Mouse (Mus musculus) naive thymus-derived CD4-positive, alpha-beta T cell, adult 2 months (primary cell): ENCODE measurements around the gene St6galnac6.

Experiments used
- DNase-seq: peaks from one replicate; pipeline ENCODE4 v3.0.0-alpha.2; 2011; ENCODE audit warnings: low read depth

St6galnac6 gene

GRCm38 (mm10) chr2:32640550-32641051, 41.1 kb downstream of the St6galnac6 start:
- DNase-seq = no peak

- no peak for DNase-seq
These were observed 42.3 kb downstream of the St6galnac6 start for GRCm38 (mm10) chr2:32641810-32642209.

DNA sequence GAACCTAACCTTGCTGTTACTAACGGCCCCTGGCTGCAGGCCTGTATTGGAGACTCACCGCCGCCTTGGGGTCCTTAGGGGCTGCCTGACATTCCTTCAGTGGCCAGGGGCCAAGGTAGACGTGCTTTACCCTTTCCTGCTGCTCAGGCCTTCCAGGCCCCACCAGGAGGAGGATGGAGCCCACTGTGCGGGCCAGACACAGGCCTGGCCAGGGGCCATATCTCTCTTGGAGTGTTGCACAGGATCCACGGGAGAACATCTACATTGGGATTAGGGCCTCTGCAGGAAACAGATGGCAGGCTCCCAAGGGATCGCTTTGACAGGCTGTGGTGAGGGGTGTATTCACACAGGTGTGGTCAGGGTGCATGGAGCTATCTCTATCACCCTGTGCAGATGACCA, 43.3 kb downstream of the St6galnac6 start:
- DNase-seq = no peak

DNA sequence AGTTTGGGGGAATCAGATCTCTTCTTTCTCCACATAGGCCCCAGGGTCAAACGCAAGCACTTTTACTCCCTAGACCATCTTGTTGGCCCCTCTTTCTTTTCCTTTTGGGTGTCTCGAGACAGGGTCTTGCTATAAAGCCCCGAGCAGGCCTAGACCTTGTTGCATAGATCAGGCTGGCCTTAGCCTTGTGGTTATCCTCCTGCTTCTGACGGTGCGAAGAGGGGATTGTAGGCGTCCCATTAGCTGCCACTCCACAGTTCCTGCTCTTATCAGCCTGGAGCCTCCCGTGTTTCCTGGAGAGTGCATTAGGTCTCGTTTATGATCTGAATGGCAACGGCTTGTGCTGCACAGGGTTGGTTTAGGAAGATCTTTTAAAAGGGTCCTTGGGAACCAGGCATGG, 44.6 kb downstream of the St6galnac6 start:
- no peak for DNase-seq

- no peak for DNase-seq
These were observed 45.4 kb downstream of the St6galnac6 start for GRCm38 (mm10) chr2:32644799-32645475.

GRCm38 (mm10) chr2:32645647-32646046, 46.1 kb downstream of the St6galnac6 start:
- no peak for DNase-seq

DNA sequence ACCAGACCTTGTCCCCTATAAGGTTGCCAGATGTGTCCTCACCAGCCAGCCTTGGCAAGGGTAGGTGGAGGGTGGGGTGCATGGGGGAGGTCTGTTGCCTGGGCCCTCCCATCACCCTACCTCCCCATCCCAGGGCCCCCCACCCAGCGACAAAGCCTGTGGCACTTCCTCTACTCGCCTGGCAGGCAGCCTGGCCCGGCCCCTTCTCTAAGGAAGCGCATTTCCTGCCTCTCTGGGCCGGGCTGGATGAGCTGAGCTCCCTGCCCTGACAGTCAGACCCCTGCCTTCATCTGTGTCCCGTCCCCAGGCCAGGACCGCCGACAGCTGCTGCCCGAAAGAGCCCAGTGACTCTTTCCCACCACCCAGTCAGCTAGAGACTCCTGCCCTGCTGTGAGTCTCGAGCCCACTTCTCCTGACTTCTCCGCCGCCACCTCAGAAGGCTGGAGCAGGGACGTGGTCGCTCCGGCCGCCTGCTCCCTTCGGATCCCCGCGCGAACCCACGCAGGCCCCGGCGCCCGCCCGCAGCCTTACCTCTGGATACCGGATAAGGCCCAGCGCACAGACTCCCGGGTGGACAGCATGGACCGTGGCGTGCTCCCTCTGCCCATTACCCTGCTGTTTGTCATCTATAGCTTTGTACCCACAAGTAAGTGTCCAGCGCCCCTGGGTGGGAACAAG, 47.0 kb downstream of the St6galnac6 start, which contains the start of gene Eng:
TSS of gene Eng (plus strand) at position 217 of the 678 bp plus-strand sequence.
- peak; percentile 27 for DNase-seq

GRCm38 (mm10) chr2:32647366-32647765, 47.9 kb downstream of the St6galnac6 start:
- no peak for DNase-seq

- no peak for DNase-seq
These were observed 54.3 kb downstream of the St6galnac6 start for GRCm38 (mm10) chr2:32653764-32654163.

DNA sequence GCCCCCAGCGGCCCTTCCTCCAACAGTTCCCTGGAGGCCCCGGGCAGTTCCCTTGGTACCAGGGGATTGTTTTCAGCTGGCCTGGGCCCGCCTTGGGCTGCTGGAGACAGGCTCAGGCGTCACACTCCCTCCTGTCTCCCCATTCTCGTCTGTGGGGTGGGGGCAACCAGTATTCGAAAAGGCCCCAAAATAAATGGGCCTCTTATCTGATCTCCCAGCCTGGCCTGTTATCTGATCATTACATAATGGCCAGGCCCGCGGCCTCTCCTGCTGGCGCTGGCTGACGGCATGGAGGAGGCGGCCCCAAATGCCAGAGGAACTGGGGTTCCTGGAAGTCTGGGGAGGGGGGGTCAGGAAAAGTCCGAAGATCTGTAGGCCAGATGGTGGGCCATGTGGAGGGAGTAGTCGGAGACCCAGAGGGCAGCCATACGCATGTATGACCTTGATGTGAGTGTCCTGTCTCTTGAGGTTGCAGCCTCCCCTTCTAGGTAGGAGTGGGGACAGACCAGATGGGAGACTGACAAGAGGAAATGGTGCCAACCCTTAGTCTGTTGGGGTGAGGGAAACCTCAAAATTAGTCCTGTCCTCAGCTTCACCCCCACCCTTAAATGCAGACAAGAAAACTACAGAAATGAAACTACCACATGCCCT, 55.4 kb downstream of the St6galnac6 start:
- DNase-seq = no peak

- no peak for DNase-seq
These were observed 55.9 kb downstream of the St6galnac6 start for GRCm38 (mm10) chr2:32655394-32655744.

DNA sequence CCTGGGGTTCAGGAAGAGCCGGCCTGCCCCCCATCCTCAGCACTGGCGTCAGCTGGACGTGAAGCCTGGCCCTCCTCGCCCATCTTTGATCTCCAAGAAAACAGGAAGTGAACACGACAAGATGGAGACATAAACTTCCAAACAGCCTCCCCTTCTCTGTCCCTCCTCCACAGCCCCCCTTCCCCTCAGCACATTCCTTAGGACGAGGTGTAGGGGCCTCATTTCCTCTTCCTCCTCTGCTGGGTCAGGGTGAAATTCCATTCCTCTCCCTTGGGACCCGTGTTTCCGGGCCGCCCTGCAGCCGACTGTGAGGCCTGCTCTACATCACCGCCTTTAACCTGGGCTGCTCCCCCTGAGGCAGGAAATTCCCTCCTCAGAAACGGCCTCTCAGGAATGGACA, 56.3 kb downstream of the St6galnac6 start:
- no peak for DNase-seq

GRCm38 (mm10) chr2:32658873-32659272, 59.4 kb downstream of the St6galnac6 start:
- DNase-seq = no peak

- DNase-seq = peak; percentile 24
These were observed 62.1 kb downstream of the St6galnac6 start for GRCm38 (mm10) chr2:32661509-32662107.

DNA sequence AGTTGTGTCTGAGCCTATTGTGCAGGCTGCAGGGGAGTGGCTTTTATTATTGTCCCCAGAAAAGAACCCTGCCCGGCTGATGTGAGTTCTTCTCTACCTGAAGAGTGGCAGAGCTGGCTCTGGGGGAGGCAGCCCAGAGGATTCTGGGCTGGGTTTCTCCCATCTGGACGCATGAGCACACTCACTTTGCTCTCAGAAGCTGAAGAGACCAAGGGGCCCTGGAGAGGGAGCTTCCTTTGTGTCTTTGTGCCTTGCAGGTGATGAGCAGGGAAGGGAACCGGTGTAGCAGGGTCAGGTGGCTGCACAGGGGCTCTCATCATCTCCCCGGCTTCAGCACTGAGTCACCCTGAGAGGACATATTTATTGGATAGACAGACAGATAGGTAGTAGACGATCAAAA, 62.8 kb downstream of the St6galnac6 start:
- no peak for DNase-seq

- no peak for DNase-seq
These were observed 65.8 kb downstream of the St6galnac6 start for GRCm38 (mm10) chr2:32665345-32665744.

- no peak for DNase-seq
These were observed 66.3 kb downstream of the St6galnac6 start for GRCm38 (mm10) chr2:32665853-32666252.

- no peak for DNase-seq
These were observed 68.3 kb downstream of the St6galnac6 start for GRCm38 (mm10) chr2:32667775-32668174.

DNA sequence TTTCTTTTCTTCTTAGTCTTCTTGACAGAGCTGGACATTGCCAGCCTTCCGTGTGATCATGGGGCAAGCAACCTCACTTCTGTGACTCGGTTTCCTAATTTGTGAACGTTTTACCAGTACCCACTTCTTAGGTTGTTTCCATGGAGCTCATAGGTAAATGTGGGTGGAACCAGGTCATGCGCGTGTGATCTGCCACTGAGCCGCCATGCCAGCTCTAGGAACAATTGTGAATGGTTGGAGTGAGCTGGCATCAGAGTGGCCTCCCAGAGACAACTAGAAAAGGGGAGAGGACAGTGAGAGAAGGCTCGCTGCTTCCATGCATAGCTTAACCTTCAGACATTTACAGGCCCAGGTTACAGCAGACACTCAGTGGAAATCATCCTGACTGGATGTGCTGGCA, 68.7 kb downstream of the St6galnac6 start:
- DNase-seq = no peak

DNA sequence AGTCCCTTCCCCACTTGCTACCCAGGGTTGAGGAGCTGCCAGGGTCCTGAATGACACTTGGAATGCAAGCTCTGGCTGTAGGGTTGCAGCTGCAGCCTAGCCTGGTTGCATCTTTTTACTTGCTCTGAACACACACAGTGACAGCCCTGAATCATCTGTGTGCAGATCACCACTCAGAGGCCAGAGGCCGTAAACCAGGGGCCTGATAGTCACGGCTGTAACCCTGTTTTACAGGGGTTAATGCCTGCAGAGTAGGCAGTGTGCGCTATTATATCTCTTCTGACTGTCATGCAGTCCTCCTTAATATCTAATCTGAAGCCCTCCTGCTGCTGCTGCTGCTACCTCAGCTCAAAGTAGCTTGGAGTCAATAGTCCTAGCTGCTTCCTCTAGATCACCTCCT, 70.4 kb downstream of the St6galnac6 start:
- DNase-seq = no peak
